Mouse (Mus musculus) intestine, embryonic 15.5 days (tissue): ENCODE data around the gene Tmod4. TPM values are rescaled to one million over a fixed set of nuclear protein-coding genes. Genes with fewer than 3 reads are reported as not detected.

ENCODE experiments used
- ATAC-seq: fragments of 200-750 bp; cut with Nextera tagmentation; 2 replicates; pipeline ENCODE4 v1.8.0; 2017; ENCODE audit warnings: moderate TSS enrichment, moderate library complexity
- H3K27ac ChIP-seq: fragments of 300-500 bp; sonication (generic); 2 replicates; pipeline ENCODE4 v1.5.1; 2015; ENCODE audit warnings: mild to moderate bottlenecking, inconsistent platforms
- H3K27me3 ChIP-seq: fragments of 300-500 bp; sonication (generic); replicated peaks from 2 replicates; pipeline ENCODE4 v1.6.1; 2015; ENCODE audit warnings: inconsistent platforms
- H3K36me3 ChIP-seq: fragments of 300-500 bp; sonication (generic); 2 replicates; pipeline ENCODE4 v1.6.1; 2015; ENCODE audit warnings: inconsistent platforms
- H3K4me1 ChIP-seq: fragments of 300-500 bp; sonication (generic); replicated peaks from 2 replicates; pipeline ENCODE4 v1.6.1; 2015; ENCODE audit warnings: inconsistent platforms
- H3K4me2 ChIP-seq: fragments of 300-500 bp; sonication (generic); replicated peaks from 2 replicates; pipeline ENCODE4 v1.6.1; 2015; ENCODE audit warnings: mild to moderate bottlenecking, inconsistent platforms
- H3K4me3 ChIP-seq: fragments of 300-500 bp; sonication (generic); replicated peaks from 2 replicates; pipeline ENCODE4 v1.5.1; 2015; ENCODE audit warnings: inconsistent platforms
- H3K9ac ChIP-seq: fragments of 300-500 bp; sonication (generic); 2 replicates; pipeline ENCODE4 v1.6.1; 2015; ENCODE audit warnings: inconsistent platforms
- H3K9me3 ChIP-seq: fragments of 300-500 bp; sonication (generic); 2 replicates; pipeline ENCODE4 v1.6.1; 2016; ENCODE audit warnings: inconsistent platforms
- WGBS: fragments of 180-500 bp; shearing (Covaris S2); methylation state at CpG from one replicate; pipeline ENCODE4 v1.1.7; 2015; 5-methylcytosine and 5-hydroxymethylcytosine counted together
- polyA plus RNA-seq: library from polyadenylated mRNA; unstranded; fragments of >200 nt; fragmentation: Nextera tagmentation; extraction: Ambion mirVana; gene quantifications from 2 replicates; pipeline ENCODE4 v1.2.1, GENCODE M21; 2015

Tmod4 gene
- polyA plus RNA-seq, 1 experiment from 2014 or later: 0.99 TPM

DNA sequence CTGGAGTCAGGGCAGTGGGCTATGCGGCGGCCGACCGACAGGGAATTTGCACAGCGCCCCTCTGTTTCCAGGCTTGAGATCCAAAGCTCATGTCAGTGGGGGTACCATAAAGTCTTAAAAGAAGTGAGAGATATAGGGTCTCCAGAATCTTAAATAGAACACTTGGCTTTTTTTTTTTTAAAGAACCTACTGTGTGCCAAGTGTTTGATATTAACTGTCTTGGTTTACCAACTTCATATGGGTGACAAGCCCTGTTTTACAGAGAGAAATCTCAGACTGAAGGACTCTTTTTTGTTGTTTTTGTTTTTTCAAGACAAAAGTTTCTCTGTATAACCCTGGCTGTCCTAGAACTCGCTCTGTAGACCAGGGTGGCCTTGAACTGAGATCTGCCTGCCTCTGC lies 16.5 kb downstream of the Tmod4 start:
- 95% methylated on average over 6 of the region's 6 CpGs for WGBS
- no peaks in the 10 kb centered on the region for H3K4me1 ChIP-seq
- H3K9ac ChIP-seq: no peak overlapping the region
- no peaks in the 10 kb centered on the region for H3K9me3 ChIP-seq
- H3K36me3 ChIP-seq: no peaks in the 10 kb centered on the region; the same call in none of the 2 replicates
- H3K27me3 ChIP-seq: no peaks in the 10 kb centered on the region
- H3K4me2 ChIP-seq: no peak overlapping the region
- no peak overlapping the region for H3K27ac ChIP-seq
- H3K4me3 ChIP-seq: no peak overlapping the region
- ATAC-seq: no peak

DNA sequence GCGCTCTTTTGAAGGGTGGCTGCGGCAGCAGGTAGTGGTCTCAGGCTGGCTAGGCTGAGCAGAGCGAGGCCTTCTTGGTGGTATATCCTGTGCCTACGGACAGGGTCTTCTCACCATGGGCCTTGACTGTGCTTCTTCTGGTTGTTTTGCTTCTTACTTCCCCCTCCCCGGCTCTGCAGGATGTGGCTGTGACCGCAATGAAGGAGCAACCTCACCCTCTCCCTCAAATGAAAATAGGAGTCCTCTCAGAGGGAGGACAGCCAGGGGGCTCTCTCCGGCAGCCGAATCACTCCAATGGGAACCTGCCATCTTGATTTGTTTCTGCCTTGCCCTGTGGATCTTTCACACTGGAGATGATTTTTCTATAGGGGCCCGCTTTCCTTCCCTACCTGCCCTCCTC lies 17.2 kb downstream of the Tmod4 start:
- no peak overlapping the region for H3K9ac ChIP-seq
- no peaks in the 10 kb centered on the region for H3K9me3 ChIP-seq
- H3K27ac ChIP-seq: no peak overlapping the region
- no peaks in the 10 kb centered on the region for H3K4me1 ChIP-seq
- WGBS: 91% methylated on average over 9 of the region's 9 CpGs
- no peak for ATAC-seq
- H3K27me3 ChIP-seq: no peaks in the 10 kb centered on the region
- H3K36me3 ChIP-seq: no peaks in the 10 kb centered on the region; the same call in none of the 2 replicates
- no peak overlapping the region for H3K4me3 ChIP-seq
- no peak overlapping the region for H3K4me2 ChIP-seq

DNA sequence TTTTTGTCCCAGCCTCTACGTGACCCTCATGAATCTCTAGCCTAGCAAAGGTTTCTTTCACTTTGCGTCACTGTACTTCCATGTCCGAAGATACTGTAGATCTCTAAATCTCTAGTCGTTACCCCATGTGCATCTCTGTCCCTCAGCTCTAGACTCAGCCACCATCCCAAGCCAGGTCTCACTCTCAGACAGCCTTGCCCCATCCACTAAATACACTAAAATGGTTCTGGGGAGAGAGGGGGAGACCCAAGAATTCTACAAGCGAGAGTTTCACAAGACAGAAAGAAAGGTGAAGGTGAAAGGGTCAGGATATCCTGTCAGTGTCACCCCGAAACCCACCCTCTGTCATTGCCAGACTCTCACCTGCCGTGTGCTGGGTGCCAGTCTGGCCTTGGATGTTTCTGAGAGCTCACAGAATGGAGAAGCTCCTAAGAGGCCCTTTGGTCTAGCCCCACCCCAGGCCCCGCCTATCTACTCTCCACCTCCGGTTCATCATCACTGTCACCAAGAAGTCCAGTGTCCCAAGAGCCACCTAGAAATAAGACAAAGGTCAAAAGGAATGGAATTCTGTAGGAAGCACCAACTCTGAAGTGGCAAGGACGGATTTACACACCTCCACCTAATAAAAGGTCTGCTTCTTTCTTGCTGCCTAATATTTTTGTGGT lies 17.8 kb downstream of the Tmod4 start, which contains the start of gene Tnfaip8l2:
Gene Tnfaip8l2 (minus strand): TSS at position 409 of the 665 bp plus-strand sequence.
- H3K4me1 ChIP-seq: no peaks in the 10 kb centered on the region
- no peaks in the 10 kb centered on the region for H3K27me3 ChIP-seq
- H3K4me2 ChIP-seq: no peak within 1 kb of the TSS
- H3K9me3 ChIP-seq: no peaks in the 10 kb centered on the region
- H3K36me3 ChIP-seq: no peaks in the 10 kb centered on the region; the same call in none of the 2 replicates
- peak; percentile 64 for ATAC-seq
- H3K27ac ChIP-seq: no peak within 1 kb of the TSS
- 83% methylated on average over 10 of the region's 10 CpGs for WGBS
- no peak within 1 kb of the TSS for H3K9ac ChIP-seq
- no peak within 1 kb of the TSS for H3K4me3 ChIP-seq

DNA sequence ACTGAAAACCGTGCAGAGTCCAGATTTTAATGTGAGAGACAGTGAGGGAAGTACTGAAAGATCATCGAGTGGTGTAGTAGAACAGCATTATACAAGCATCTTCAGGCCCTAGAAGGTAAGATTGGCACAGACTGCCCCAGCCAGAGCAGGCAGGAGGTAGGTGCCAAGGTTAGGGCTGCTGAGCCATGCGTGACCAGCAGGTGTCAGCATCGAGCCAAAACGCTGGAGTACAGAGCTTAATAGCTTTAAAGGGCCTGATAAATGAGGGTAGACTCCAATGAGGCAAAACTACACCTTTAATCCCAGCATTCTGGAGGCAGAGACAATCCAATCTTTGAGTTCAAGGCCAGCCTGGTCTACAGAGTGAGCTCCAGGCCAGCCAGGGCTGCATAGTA lies 18.3 kb downstream of the Tmod4 start:
- Histone ChIP-seq H3K4me2 (no peak overlapping the region), H3K4me3 (no peak overlapping the region), H3K9ac (no peak overlapping the region), H3K4me1 (no peaks in the 10 kb centered on the region), H3K27ac (no peak overlapping the region), H3K9me3 (no peaks in the 10 kb centered on the region), H3K27me3 (no peaks in the 10 kb centered on the region), H3K36me3 (no peaks in the 10 kb centered on the region; the same call in none of the 2 replicates)
- 6% methylated on average over 5 of the region's 5 CpGs for WGBS
- peak; percentile 83 for ATAC-seq

DNA sequence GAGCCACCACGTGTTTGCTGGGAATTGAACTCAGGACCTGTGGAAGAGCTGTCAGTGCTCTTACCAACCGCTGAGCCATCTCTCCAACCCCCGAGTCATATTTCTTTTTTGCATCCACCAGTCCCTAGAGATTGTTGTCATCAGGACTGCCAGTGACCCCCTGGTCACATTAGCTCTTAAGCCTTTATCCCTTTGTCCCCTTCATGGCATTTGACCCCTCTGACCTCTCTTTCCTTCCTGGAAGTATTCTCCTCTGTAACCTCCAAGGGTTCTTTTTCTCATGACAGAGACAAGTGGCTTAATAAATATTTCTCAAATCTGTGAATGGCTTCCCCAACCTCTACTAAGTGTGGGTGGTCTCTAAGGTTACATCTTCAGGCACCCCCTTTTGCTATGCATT lies 23.6 kb downstream of the Tmod4 start:
- ATAC-seq: no peak
- Histone ChIP-seq H3K36me3 (no peaks in the 10 kb centered on the region), H3K27me3 (no peaks in the 10 kb centered on the region), H3K4me3 (no peak overlapping the region), H3K4me2 (no peak overlapping the region), H3K9me3 (no peaks in the 10 kb centered on the region), H3K9ac (no peak overlapping the region), H3K4me1 (no peaks in the 10 kb centered on the region), H3K27ac (no peak overlapping the region)
- WGBS: 68% methylated on average over 3 of the region's 3 CpGs

DNA sequence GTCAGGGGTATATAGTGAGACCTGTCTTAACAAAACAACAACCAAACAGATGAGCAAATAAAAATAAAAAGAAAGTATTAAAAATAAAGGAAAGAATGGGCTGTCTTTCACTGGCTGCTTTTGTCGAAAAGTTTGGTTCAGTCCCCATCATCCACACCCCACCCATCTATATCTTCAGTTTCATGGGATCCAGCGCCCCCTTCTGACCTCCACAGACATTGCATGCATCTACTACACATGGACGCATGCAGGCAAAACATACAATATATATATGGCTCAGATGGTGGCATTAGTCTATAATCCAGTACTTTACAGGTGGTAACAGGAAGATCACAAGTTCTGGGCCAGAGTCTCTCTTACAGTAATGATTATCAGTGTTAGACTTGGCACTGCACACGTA lies 29.6 kb downstream of the Tmod4 start:
- H3K9ac ChIP-seq: no peak overlapping the region
- H3K27me3 ChIP-seq: no peaks in the 10 kb centered on the region
- no peak overlapping the region for H3K4me2 ChIP-seq
- 60% methylated on average over 4 of the region's 4 CpGs for WGBS
- H3K4me1 ChIP-seq: no peaks in the 10 kb centered on the region
- H3K36me3 ChIP-seq: no peaks in the 10 kb centered on the region
- H3K27ac ChIP-seq: no peak overlapping the region
- no peak overlapping the region for H3K4me3 ChIP-seq
- H3K9me3 ChIP-seq: no peaks in the 10 kb centered on the region
- ATAC-seq: no peak

DNA sequence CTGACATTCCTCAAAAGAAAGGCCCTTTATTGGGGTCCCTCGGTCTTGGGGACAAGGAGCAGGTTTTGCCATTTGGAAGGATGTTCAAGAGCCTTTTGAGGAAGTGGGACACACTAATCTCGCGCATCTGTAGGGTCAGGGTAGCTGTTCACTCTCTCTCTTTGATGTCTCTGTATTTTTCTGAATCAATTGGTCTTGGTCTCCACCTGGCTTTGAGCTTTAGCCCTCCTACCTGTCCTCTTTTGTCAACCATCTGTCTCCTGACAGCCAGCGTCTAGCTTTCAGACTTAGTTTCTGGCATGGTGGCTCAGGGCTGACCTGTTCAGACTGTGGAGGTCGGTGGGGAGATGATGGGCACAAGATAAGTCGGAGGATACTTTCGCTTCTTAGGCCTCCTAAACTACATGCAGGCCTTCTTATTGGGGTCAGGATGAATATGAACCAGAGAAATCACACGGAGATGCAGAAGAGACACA lies 35.3 kb downstream of the Tmod4 start:
- Histone ChIP-seq H3K4me2 (peak overlapping the region; percentile 93), H3K9me3 (no peaks in the 10 kb centered on the region), H3K4me1 (peaks cover 32% of the 10 kb centered on the region), H3K27me3 (no peaks in the 10 kb centered on the region), H3K27ac (no peak overlapping the region), H3K9ac (peak overlapping the region; percentile 71), H3K4me3 (peak overlapping the region; percentile 70), H3K36me3 (no peaks in the 10 kb centered on the region)
- WGBS: 24% methylated on average over 8 of the region's 8 CpGs
- peak; percentile 5; the same call in 1 of the 2 replicates for ATAC-seq

DNA sequence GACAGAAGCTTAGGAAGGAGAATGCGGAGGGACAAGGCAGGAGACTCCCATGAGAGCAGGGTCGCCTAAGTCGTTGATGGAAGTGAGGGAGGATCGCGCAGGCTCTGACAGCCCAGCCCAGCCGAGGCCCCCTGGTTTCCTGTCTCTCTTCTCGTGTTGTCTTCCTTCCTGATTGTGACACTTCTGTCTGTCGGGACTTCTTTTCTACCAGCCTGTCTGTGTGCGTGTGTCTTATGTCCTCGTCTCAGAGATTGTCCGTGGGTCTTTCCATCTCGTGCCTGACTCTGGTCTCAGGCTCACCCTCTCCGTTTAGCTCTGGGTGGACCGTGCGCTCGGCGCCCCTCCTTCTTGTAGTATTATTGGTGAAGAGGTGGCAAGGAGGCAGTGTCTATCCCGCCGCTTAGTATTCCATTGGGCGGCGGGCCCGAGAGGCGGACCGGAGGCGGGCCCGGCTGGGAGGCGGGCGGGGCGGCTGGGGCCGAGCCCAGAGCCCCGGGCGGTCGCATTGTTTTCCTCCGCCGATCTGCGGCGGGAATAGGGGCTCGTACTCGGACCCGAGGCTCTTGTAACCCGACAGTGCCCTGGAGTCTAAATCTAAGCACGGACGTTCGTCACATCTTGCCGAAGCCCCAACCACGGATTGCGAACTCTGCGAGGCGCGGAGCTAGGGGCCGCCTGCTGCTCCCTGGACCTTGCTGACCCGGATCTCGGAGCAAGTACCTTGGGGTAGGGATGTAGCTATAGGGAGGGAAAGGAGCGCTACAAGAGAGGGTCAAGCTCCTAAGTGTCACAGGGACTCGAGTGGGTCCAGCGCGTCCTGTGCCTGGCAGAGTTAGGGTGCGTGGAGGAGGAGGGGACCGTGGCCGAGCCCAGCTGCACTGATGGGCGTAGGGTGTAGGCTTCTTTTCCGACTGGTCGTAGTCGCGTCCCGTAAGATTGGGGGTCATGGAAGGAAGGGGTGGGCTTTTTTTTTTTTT lies 36.0 kb downstream of the Tmod4 start, which contains the start of gene Sema6c:
Gene Sema6c (plus strand): TSS at position 471 of the 977 bp plus-strand sequence.
- no peaks in the 10 kb centered on the region for H3K9me3 ChIP-seq
- H3K4me3 ChIP-seq: peak within 1 kb of the TSS; percentile 70
- no peaks in the 10 kb centered on the region for H3K36me3 ChIP-seq
- H3K27ac ChIP-seq: no peak within 1 kb of the TSS; the same call in 1 of the 2 replicates
- H3K4me1 ChIP-seq: peaks cover 32% of the 10 kb centered on the region
- peak within 1 kb of the TSS; percentile 93 for H3K4me2 ChIP-seq
- peak within 1 kb of the TSS; percentile 71 for H3K9ac ChIP-seq
- ATAC-seq: peak; percentile 98
- under 1% methylated on average over 66 of the region's 66 CpGs for WGBS
- no peaks in the 10 kb centered on the region for H3K27me3 ChIP-seq

DNA sequence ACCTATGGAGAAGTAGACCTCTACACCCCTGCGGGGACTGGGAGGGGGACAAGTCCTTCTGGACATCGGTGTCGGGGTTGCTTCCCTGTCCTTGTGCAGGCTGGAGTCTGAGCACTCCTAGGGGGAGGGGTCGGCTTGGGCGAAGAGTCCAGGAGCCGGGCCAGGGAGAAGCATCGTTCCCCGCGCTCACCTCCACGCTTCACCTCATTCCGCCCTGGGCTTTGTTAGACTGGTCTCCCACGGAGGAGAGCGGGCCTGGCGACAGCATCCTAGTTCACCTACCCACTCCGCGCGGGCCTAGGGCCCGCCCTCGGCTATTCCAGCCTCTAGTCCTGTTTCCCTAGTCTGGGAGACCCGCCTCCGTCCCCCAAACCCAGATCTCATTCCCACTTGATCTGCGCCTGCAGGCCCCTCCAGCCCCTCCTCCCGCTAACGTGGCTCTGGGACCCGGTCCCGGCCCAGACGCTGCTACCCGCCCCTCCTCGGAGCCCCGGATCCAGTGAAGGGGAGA lies 36.8 kb downstream of the Tmod4 start:
- Histone ChIP-seq H3K4me2 (peak overlapping the region; percentile 93), H3K27me3 (no peaks in the 10 kb centered on the region), H3K4me3 (peak overlapping the region; percentile 70), H3K36me3 (no peaks in the 10 kb centered on the region), H3K9ac (peak overlapping the region; percentile 71), H3K4me1 (peaks cover 32% of the 10 kb centered on the region), H3K27ac (no peak overlapping the region; the same call in 1 of the 2 replicates), H3K9me3 (no peaks in the 10 kb centered on the region)
- ATAC-seq: 0 out of 2 replicates have a peak, but pooled peaks have one; percentile 6
- WGBS: 2% methylated on average over 30 of the region's 30 CpGs

DNA sequence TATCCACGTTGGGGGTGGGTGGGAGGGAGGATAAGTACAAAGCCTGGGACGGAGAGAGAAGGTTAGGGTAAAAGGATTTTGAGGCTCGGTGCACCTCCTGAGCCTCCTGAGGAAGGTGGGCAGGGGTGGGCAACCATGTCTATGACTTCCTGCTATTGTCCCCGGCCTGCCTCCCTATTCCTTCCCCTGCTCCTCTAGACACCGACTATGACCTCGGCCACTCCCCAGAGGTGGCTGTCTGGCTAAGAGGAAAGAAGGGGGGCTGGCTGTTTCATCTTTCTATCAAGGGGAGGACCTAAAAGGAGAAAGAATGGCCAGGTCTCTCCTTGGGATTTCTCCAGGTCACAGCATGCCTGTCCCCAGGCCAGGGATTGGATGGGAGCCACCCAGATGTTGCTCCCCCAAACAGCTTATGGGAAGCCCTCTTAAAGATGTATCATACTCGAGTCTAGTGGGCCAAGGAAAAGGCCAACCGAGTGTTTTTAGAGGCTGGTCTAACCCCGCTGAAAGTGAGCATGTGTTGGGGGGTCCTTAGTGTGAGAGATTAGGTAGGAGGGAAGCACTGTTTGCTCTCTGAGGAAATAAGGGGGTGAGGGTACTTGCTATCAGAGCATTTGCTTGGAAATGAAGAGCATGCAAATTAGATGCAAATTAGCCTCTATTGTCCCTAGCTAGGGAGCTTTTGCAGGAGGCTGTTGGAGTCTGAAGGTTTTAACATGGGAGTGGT lies 37.5 kb downstream of the Tmod4 start:
- peak overlapping the region; percentile 71 for H3K9ac ChIP-seq
- no peaks in the 10 kb centered on the region for H3K9me3 ChIP-seq
- H3K36me3 ChIP-seq: no peaks in the 10 kb centered on the region
- ATAC-seq: no peak
- WGBS: 22% methylated on average over 9 of the region's 9 CpGs
- H3K4me3 ChIP-seq: peak overlapping the region; percentile 70
- no peak overlapping the region; the same call in 1 of the 2 replicates for H3K27ac ChIP-seq
- no peaks in the 10 kb centered on the region for H3K27me3 ChIP-seq
- H3K4me2 ChIP-seq: peak overlapping the region; percentile 93
- H3K4me1 ChIP-seq: peaks cover 32% of the 10 kb centered on the region

DNA sequence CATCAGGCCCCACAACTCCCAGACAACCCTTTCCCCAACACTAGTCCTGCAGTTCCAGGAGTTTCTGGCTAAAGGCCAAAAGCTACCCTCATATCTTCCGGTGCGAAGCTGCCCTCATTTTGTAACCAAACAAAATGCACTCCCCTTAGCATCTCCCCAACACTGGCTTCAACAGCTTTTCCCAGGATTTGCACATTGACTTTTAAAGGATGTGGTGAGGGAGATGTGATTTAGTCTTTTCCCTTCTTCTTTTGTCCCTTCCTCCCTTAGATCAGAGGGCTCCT lies 38.0 kb downstream of the Tmod4 start:
- peak overlapping the region; percentile 93 for H3K4me2 ChIP-seq
- H3K4me3 ChIP-seq: no peak overlapping the region
- H3K36me3 ChIP-seq: no peaks in the 10 kb centered on the region
- no peaks in the 10 kb centered on the region for H3K27me3 ChIP-seq
- no peak overlapping the region for H3K9ac ChIP-seq
- H3K4me1 ChIP-seq: peaks cover 32% of the 10 kb centered on the region
- ATAC-seq: no peak
- H3K27ac ChIP-seq: no peak overlapping the region
- no peaks in the 10 kb centered on the region for H3K9me3 ChIP-seq
- WGBS: 38% methylated on average over 2 of the region's 2 CpGs
